Mouse (Mus musculus) small intestine, adult 2 months (tissue): Measurements from ENCODE around the gene Decr2. TPM values are rescaled to one million over a fixed set of nuclear protein-coding genes. Genes with fewer than 3 reads are reported as not detected.

Experiments
- H3K27ac ChIP-seq: fragments of 200-500 bp; 2 replicates; pipeline ENCODE4 v1.5.1; 2012; ENCODE audit warnings: low read depth, low read length, control low read depth, inconsistent platforms; ENCODE audit not compliant: insufficient read depth
- H3K27me3 ChIP-seq: fragments of 200-500 bp; 2 replicates; pipeline ENCODE4 v1.6.1; 2012; ENCODE audit warnings: mild to moderate bottlenecking, moderate library complexity, low read length, inconsistent platforms; ENCODE audit not compliant: control insufficient read depth, insufficient read depth
- H3K36me3 ChIP-seq: fragments of 200-500 bp; 2 replicates; pipeline ENCODE4 v1.6.1; 2012; ENCODE audit warnings: mild to moderate bottlenecking, low read length, control low read depth, inconsistent platforms; ENCODE audit not compliant: control insufficient read depth, insufficient read depth
- H3K4me1 ChIP-seq: fragments of 200-500 bp; 2 replicates; pipeline ENCODE4 v1.6.1; 2012; ENCODE audit warnings: low read length, inconsistent platforms, mixed read lengths; ENCODE audit not compliant: control insufficient read depth, insufficient read depth, insufficient read length
- H3K4me3 ChIP-seq: fragments of 200-500 bp; 2 replicates; pipeline ENCODE4 v1.5.1; 2012; ENCODE audit warnings: low read depth, mild to moderate bottlenecking, control low read depth, inconsistent platforms, low read length, moderate library complexity
- CTCF ChIP-seq: fragments of 200-500 bp; IDR thresholded peaks from 2 replicates; pipeline ENCODE4 v1.5.1; 2012; ENCODE audit warnings: low read depth, mild to moderate bottlenecking, control low read depth, inconsistent platforms, low read length, moderate library complexity, mixed read lengths; ENCODE audit not compliant: insufficient replicate concordance, insufficient read length; ENCODE audit errors: extremely low read depth
- POLR2A ChIP-seq: fragments of 200-500 bp; IDR thresholded peaks from 2 replicates; pipeline ENCODE4 v1.6.1; 2012; ENCODE audit warnings: low read depth, mild to moderate bottlenecking, control low read depth, inconsistent platforms, low read length, moderate library complexity
- WGBS: fragments of 180-500 bp; shearing (Covaris S2); methylation state at CpG from one replicate; pipeline ENCODE4 v1.1.7; 2018; 5-methylcytosine and 5-hydroxymethylcytosine counted together
- polyA plus RNA-seq: library from polyadenylated mRNA; depleted of rRNA; stranded (reverse); fragments of >200 nt; gene quantifications from 2 replicates; pipeline ENCODE4 v1.2.3, GENCODE M21; 2012

Decr2 gene
- polyA plus RNA-seq, 1 experiment = 14.5 TPM

DNA sequence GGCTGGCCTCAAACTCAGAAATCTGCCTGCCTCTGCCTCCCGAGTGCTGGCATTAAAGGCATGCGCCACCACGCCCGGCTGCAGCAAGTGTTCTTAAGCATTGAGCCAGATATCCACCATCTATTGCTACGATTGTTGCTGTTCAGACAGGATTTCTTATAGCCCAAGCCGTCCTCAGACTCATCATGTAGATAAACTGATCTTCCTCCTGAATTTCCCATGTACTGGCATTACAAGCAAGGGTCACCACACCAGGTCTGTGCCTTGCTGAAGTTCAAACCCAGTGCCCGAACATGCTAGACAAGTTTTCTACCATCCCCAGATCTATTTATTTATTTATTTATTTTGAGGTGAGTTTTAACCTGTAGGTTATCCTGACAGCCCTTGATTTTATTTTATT is 8.3 kb upstream of the Decr2 start:
- no peak overlapping the region for H3K27ac ChIP-seq
- 82% methylated on average over 7 of the region's 7 CpGs for WGBS
- no peaks in the 10 kb centered on the region for H3K36me3 ChIP-seq
- TF ChIP-seq POLR2A (no peak), CTCF (no peak)
- no peak overlapping the region for H3K4me3 ChIP-seq
- no peaks in the 10 kb centered on the region for H3K4me1 ChIP-seq
- no peaks in the 10 kb centered on the region for H3K27me3 ChIP-seq

DNA sequence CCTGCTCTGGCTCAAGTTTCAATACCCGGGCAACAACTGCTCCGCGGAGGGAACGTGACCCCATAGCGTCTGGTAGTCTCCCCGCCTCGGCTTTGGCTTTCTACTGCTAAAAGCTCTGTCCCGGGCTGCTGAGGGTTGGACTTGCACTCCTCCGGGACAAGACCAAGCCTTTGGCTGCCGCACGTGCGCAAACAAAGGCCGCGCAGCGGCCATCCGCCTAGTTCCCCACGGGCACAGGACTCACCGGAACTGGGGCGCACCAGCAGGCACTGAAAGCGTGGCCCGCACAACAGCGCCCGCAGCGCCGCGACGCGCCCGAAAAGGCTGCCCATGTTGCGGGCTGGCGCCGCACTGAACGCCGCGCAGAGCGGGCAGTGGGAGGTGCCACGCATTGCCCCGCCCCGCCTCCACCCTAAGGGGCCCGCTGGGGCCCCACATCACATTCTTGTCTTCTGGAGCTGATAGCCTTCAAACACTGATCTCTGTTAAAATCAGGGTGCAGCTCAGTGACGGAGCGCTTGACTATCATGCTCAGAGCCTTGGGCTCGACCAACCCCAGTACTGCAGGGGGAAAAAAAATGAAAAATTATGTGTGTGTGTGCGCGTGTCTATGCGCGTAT is 5.1 kb upstream of the Decr2 start, which contains the start of gene Nme4:
Gene Nme4, minus strand, starts transcription at position 482 of the 620 bp plus-strand sequence.
- no peaks in the 10 kb centered on the region for H3K27me3 ChIP-seq
- no peak within 1 kb of the TSS for H3K27ac ChIP-seq
- no peaks in the 10 kb centered on the region for H3K4me1 ChIP-seq
- WGBS = under 1% methylated on average over 47 of the region's 47 CpGs
- H3K4me3 ChIP-seq = peak within 1 kb of the TSS; percentile 74
- no peaks in the 10 kb centered on the region for H3K36me3 ChIP-seq
- TF ChIP-seq CTCF (no peak), POLR2A (no peak; the same call in 1 of the 2 replicates)

DNA sequence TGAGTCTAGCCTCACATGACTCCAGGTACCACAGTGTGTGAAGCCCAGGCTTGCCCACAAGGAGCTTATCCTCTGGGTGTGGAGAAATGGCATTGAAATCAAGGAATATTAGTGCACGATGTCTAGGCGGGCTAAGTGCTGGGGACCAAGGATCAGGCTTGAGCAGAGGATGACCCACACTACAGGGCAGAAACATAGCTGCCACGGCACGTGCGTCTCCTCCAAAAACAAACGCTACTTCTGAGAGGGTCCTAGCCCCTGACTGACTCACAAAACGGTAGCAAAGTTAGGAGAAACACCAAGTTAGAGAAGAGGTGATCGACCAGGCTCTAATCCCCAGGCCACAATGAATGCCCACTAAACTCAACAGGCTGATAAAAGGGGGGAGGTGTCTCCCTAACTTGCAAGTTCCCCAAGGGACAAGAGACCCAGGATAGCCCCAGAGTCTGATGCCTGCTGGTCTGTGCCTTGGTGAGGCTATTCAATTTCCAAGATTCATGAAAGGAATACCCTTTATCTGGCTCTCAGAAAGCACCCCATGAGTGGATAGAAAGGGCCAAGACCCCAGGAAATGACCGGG is 4.5 kb upstream of the Decr2 start:
- no peaks in the 10 kb centered on the region for H3K27me3 ChIP-seq
- WGBS = 62% methylated on average over 9 of the region's 9 CpGs
- peak overlapping the region; percentile 74 for H3K4me3 ChIP-seq
- H3K27ac ChIP-seq = no peak overlapping the region
- TF ChIP-seq POLR2A (no peak), CTCF (no peak)
- no peaks in the 10 kb centered on the region for H3K36me3 ChIP-seq
- no peaks in the 10 kb centered on the region for H3K4me1 ChIP-seq

DNA sequence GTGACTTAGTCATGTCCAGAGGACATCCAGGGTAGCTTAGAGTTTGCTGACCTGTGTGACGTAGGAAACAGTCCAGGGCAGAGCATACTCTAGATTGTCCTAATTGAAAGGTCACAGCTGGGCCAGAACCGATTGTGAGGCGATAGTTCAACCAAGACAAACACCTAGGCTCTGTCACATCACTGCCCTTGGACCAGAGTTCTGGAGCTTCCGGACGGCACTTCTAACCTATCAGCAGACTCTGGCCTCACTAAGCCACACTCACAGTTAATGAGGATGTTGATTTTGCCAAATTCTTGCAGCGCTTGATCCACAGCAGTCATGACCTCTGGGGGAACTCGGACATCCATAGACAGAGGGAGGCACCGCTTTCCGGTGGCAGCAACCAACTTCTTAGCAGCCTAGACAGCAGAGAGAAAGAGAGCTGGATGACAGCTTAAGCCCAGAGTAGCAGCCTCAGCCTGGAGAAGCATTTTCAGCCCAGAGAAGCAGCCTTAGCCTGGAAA is 3.0 kb downstream of the Decr2 start:
- peaks cover 15% of the 10 kb centered on the region for H3K36me3 ChIP-seq
- H3K27me3 ChIP-seq = no peaks in the 10 kb centered on the region
- H3K4me1 ChIP-seq = 0 out of 2 replicates have a peak, but pooled peaks cover 2% of the 10 kb centered on the region
- H3K27ac ChIP-seq = no peak overlapping the region
- TF ChIP-seq CTCF = no peak
- TF ChIP-seq POLR2A = no peak
- no peak overlapping the region for H3K4me3 ChIP-seq
- WGBS = 91% methylated on average over 9 of the region's 9 CpGs

DNA sequence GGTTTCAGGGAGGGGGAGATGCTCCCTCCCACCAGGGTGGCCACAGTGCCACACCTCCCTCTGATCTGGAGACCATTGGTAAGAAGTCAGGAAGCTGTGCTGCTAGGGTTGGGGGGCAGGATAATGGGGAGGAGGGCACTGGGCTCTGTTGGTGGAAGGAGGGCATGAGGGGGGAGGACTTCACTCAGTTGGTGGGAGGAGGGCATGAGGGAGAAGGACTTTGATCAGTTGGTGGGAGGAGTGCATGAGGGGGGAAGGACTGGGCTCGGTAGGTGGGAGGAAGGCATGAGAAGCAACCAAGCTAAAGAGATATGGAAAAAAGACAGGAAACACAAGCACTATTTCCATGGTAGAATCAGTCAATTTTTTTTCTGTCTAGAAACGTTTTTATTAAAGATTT is 9.3 kb downstream of the Decr2 start:
- H3K27ac ChIP-seq = no peak overlapping the region
- H3K4me1 ChIP-seq = no peaks in the 10 kb centered on the region
- 16% methylated on average over 2 of the region's 2 CpGs for WGBS
- no peaks in the 10 kb centered on the region for H3K27me3 ChIP-seq
- TF ChIP-seq CTCF (no peak), POLR2A (no peak)
- peaks cover 16% of the 10 kb centered on the region for H3K36me3 ChIP-seq
- H3K4me3 ChIP-seq = no peak overlapping the region

DNA sequence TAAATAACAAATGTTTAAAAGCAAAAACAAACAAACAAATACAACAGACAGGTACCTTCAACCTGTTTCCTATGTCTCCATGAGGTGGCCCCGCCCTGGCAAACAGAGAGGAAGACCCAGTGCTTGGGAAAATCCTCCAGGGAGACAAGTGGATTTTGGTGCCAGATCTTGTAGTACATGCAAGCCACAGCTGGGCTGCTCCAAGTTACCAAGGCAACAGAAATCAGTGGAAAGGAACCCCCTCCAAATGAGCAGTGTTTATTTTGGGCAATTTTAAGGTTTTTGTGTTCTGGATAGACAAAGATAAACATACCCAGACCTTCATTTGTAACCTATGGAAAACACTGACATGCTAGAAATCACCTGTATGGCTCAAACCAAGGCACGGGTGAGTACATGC is 11.3 kb downstream of the Decr2 start:
- no peaks in the 10 kb centered on the region for H3K4me1 ChIP-seq
- no peak overlapping the region for H3K27ac ChIP-seq
- no peaks in the 10 kb centered on the region for H3K27me3 ChIP-seq
- H3K36me3 ChIP-seq = peaks cover 14% of the 10 kb centered on the region
- no peak overlapping the region for H3K4me3 ChIP-seq
- TF ChIP-seq POLR2A (no peak), CTCF (no peak)
- WGBS = 62% methylated on average over 2 of the region's 2 CpGs

DNA sequence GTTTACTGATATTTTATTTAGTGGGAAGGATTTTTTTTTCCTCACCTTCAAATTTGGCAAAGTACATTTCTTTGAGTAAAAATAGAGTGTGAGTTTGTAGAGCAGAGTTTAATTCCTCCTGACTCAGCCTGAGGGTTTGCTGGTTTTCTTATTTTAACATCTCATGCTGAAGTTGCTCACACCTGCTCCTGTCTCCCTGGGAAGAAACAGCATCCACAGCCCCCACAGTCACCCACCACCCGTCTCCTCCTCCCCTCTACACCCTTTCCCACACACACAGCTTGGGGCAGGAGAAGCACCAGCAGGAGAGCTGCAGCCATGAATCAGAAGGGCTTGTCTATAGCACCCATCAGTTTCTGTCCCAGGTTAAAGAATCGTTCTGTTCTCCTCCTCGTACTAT is 14.9 kb downstream of the Decr2 start:
- Histone ChIP-seq H3K27me3 (0 out of 2 replicates have a peak, but pooled peaks cover 3% of the 10 kb centered on the region), H3K4me1 (no peaks in the 10 kb centered on the region), H3K4me3 (no peak overlapping the region), H3K27ac (no peak overlapping the region), H3K36me3 (no peaks in the 10 kb centered on the region)
- TF ChIP-seq CTCF = no peak
- no peak for TF ChIP-seq POLR2A
- WGBS = 72% methylated on average over 3 of the region's 3 CpGs
